Mouse (Mus musculus) heart, adult 11 months (tissue): ENCODE results near the gene Hs3st1.

Experiments
- DNase-seq: peaks from one replicate; pipeline ENCODE4 v3.0.0; 2022

The Hs3st1 gene

DNA sequence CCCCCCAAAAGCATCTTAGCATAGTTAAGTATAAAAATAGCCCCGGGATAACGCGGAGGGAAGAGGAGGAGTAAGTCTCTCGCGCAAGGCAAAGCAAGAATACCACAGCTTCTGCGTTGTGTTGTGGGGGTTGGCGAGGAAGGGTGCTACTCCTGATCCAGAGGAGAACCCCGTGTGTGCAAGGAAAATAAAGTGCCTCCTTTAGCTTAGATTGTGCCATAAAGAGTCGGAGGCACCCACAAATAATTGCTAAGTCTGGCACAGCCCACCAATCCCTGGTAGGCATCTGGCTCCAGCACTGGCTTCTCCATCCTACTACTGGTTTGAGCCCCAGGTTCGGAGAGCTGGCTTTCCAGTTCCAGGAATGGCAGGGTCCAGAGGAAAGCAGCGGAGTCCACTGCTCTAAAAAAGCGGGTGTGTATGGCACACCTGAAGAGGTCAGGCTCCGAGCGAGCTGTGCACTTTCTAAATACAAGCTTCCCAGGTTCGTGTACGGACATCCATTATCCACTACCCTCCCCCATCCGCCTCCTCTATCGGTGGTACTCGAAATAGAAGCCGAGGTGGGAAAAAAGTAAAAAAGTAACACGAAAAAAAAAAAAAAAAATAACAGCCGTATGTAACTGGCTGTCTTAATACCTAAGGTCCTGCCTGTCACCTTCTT is 111.9 kb downstream of the Hs3st1 start:
- peak; percentile 94 for DNase-seq

DNA sequence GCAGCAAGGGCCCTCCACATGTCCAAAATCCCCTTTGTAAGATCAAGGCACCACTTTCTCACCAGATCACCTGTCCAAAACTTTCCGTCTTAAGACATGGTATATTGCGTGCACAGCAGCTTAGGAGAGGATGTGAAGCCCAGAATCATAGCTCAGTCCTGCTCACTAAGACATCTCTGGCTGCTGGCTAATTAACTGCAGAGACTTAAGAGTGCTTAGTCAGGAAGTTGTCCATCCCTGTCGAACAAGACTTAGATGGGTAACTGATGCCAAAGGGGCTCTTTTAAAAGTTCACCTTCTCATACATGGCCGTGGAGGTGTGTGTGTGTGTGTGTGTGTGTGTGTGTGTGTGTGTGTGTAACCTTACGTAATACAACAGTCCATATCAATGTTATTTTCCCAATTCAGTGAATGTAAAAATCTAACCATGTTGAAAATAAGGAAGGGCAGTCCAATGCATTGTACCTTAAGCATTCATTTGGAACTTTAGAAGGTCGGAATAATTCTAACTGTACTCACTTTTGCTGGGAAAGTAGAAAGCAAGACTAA is 113.0 kb downstream of the Hs3st1 start:
- peak; percentile 55 for DNase-seq

DNA sequence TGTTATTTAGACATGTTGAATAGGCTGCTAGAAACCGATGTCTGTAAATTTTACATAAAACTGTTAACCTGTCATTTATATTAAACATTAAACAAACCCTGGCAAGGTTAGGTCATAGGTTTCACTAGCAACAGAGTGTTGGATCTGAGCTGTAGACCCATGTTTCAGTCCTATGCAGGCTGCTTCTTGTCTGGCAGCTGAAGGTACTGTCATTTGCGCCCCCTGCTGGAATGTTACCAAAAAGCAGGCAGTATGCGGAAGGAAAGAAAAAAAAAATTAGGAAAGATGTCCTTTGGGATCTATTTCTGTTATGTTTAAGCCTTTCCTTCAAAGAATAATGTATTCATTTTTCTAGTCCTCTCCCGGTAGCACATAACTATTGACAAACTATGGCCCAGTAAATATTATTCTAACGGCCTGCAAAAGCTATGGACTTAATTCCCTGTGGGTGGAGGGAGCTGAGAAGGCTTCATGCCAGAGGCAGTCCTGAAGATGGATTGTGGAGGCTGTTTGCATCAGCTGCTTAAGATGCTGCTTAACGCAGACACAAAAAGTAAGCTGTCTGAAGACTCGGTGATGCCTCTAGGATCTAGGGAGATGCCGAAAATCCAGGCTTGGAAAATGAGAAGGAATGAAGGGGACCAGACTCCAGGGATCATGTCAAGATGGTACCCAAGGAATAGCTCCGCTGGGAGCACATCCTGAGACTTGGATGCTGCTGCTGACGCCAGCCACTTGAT is 115.7 kb downstream of the Hs3st1 start:
- peak; percentile 88 for DNase-seq

DNA sequence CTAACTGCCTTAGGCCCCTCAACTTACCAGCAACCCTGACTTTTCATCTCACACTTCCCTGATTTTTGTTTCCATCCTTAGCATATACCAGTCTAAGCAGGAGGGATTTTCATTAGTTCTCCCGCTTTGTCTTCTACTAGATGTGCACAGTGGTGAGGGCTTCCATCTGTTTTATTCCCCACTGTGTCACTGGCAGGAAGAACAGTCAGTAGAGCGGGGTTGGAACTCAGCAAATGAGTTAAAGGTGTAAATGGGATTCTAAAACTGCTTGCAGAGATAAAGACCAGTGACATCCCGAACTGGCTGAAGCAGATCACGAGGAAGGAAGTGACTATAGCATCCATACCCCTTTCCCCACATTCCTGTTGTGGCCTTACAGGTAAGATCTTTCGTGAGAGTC is 116.3 kb downstream of the Hs3st1 start:
- peak; percentile 89 for DNase-seq

DNA sequence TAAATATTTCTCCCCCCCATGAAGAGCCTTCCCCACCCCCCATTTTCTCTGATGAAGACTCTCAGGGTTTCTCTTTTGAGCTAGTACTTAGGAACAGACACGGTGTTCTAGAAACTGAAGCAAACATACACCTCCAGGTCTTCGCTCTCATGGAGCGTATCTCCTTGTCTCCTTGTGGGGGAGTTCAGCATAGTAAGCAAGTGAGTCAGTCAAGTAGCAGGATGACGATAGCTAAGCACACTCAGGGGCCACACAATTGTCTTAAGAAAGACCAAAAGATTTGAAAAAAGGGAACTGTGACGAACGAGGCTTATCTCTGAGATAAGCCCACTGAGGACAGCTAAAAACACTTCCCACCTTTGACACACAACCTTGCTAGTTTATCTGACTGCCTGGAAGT is 117.4 kb downstream of the Hs3st1 start:
- DNase-seq = peak; percentile 86

DNA sequence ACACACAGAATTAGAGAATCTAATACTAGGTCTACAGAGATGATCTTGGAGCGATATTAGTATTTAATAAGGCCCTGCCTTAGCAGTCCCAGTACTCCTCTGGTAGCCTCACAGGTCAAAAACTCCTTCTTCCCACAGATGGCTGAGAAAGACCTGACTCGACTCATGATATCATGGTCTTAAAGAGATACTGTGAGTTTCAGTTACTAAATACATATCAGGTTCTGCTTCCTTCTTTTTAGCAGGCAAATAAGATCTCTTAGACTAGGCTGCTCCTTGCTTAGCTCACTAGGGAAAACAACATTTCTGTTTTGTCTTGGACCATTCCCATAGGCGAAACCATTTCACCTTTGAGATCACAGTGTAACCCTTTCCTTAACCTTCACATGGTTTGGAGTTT is 119.2 kb downstream of the Hs3st1 start:
- DNase-seq = no peak

DNA sequence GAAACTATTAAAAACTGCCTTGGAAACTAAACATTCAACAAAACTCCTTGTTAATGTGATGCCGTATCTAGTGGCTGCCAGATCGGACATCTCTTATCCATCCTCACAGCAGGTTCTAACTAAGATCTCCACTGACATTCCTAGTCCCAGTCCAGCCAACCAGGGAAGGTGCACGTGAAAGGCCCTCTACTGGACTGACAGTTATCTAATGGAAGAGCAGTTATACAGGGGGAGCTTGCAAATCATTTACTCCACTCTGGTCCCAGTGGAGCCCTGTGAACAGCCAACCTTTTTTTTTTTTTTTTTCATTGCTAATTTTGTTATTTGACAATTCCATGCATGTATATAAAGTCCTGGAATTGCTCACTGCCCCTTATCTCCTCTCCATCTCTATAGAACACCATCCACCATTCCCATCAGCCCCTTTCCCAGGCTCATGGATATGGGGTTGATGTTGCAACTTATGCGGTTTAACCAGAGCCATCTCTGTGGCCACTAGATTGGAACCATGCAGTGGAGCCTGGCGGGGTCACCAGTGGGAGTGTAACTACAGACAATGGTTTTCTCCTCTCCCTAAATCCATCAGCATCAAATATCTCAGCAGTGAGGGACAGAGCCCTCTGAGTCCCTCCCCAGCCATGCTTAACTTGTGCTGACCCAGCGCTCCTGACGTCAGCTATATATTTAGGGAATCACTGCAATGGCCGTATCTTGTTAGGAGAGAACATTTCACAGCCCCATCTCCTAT is 120.8 kb downstream of the Hs3st1 start:
- DNase-seq = peak; percentile 78

DNA sequence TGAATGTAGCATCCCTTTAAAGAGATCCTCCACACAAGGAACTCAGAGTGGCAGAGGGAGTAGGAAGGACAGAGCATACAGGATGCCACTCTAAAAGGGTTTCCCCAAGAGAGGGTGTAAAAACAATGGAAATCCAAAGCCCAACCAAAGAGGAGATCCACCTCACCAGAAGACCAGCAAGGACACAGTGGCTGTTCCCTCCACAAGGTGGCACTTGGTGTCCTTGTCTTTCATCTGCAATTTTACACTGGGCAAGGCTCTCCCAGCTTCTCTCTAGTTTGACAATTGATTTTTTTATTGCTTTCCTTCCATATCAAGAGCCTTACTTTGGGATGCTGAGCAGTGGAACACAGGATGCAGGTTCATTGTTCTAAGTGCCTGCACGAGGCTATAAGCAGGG is 122.1 kb downstream of the Hs3st1 start:
- DNase-seq = peak; percentile 76

DNA sequence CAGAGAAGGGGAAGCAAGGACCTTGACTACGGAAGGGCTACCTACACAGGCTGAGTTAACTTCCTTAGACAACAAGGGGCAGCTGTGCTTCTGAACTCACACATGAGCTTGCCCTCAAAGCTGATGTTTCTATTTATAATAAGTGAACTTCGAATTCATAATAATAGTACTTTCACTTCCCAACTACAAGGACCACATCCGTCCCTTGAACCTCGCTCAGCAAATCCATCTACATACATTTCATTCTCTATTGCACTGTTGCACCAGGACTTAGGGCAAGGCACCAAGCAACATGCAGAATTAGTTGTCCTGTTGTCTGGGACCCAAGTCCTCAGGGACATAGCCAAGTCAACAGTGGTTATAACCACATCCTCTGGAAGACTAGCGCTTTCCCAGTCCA is 124.4 kb downstream of the Hs3st1 start:
- DNase-seq = peak; percentile 95

DNA sequence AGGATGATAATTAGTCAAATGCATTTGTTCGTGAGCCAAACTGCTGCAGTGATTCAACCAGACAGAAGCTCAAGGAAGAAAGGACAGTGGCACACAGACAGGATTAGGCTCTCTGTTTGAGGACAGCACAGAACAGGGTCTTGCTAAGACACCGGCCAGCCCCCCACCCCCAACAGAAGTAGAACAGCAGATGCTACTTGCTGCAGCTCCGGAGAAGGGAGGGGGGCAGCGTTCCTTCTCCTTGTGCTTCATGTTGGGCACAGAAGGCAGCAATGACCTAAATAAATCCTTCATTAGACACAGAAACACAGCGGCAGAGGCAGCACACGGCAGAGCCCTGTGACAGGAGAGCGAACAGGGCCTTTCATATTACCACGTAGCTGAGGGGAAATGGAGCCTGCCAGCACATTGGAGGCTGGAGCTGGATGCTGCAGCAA is 130.2 kb downstream of the Hs3st1 start:
- no peak for DNase-seq

DNA sequence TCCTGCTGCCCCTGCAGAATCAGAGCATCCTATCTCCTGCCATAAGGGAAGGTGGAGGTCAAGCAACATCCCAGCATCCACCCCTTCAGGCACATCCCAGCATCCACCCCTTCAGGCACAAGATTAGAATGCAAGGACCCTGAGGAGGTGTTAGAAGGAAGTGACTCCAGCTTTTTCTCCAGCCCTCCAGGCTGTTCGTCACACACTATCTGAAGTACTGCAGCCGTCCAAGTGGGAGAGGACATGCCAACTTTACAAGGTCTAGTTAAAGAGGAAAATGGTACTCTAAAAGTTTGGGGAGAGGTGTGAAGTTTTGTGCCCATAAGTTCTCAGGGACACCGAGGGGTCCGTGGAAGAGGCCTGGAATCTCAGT is 131.1 kb downstream of the Hs3st1 start:
- DNase-seq = peak; percentile 93

DNA sequence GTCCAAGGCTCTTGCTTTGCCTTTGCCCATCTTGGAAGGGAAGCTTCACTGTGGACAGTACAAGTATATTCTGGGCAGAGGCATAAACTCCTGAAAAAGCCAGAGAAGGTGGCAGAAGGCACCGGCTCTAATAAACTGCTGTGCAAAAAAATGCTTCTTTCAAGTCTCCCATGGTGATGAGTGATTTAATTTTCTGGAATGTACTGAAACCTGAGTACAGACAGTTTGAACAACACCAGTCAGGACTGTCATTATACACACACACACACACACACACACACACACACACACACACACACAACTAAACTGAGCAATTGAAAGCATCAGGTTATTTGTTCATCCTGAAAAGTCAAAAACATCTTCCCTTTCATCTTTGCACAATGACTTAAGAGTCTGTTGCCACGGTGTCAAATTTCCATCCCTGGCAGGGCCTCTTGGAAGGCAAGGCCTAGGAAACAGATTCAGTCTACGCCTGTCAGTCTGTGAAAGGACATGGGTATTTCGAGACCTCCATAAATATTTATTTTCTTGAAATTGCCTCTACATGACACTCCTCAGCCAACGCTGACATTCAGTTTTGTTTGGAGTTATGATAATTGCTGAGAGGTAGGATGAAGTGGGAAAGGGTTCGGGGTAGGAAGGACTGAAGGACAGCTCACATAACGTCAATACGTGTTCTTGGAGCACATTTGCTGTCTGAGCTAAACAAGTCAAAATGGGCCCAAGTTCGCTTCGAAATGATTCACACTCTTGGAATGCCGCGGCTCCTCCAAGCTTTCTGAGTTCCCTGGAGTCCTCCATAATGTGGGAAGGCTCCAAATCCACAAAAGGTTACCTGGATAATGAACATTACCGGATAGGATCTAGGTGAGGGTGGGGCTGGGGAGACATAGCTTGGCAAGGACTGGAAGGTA is 131.7 kb downstream of the Hs3st1 start:
- DNase-seq = peak; percentile 93

DNA sequence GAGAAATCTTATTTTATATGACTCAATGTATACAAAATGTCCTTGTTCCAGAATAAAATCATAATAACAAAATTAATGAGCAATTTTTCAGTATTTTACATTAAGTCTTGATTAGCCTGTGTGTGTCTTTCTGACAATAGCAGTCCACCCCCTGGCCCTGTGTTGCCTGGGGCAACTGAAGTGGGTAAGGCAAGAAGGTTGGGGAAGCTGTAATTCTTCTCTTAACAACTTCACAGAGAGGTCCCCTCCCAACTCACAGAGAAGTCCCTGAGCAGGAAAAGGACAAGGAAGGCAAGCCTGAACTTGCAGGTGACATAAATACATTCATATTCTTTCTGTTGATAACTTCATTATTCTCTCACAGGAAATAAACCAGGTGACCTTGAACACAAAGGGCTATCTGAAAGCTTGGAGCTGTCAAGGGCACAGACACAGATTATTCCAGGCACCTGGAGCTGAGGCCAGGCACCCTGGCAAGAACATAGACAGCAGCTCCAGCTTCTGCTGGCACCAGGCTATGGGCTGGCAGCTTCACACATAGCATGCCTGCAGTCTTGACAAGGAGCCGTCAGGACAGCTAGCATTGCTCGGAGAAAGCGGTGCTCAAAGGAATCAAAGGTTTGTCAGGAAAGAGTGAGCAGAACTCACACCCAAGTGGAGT is 134.9 kb downstream of the Hs3st1 start:
- peak; percentile 96 for DNase-seq

DNA sequence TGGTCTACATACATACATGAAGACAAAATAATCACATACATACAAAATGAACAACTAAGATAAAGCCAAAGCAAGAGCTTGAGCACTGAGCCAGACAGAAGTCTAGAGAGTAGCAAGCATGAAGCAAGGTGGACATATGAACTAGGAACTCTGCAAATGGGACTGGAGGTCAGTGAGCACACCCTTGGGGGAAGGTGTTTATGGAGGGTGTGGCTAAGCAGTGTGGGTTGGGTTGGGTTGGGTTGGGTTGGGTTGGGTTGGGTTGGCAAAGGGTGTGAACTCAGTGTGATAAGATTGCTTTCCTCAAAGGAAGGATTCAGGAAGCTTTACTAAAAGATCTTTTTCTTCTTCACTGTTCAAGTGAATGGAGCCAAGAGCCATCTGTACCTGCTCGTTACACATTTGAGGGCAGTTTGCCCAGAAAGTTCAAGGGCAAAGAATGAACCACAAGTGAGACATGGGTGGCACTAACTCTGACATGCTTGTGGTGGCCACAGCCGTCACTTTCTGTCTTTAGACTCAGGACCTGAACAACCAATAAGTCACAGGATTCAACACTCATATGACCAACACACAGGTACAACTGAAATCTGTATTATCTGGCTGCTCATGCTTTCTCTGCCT is 137.8 kb downstream of the Hs3st1 start:
- peak; percentile 60 for DNase-seq

DNA sequence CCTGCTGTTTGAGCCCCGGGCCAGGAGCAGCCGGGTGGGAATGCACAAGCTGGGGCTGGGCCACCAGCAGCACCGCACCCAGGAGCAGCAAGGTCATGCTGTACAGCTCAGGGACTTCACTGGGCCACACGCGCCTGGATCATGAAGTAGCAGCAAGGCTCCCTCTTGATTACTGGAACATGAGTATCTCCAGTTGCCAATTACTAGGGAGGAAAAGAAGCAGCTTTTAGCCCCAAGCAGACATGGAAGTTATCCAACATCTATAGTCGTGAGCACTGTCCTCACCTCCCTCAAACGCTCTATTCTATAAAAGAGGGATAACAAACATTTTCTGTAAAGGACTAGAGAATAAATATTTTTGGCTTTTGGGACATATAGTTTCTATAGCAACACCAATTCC is 140.1 kb downstream of the Hs3st1 start:
- no peak for DNase-seq

DNA sequence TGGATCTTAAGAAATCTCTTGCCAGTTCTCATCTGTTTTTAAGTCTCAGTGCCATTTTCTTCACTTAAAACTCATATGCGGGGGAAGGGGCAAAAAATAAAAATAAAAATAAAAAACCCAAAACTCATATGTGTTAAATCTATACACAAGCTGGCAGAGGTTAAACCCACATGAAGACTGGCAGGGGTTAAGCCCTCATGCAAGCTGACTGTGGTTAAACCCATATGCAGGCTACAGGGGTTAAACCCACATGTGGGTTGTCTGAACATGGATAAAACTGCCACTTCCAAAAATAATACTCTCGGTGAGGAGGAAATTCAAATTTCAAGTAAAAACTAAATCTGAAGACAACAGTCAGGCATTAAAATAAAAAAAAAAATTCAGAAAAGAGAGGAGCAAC is 141.7 kb downstream of the Hs3st1 start:
- DNase-seq = no peak

DNA sequence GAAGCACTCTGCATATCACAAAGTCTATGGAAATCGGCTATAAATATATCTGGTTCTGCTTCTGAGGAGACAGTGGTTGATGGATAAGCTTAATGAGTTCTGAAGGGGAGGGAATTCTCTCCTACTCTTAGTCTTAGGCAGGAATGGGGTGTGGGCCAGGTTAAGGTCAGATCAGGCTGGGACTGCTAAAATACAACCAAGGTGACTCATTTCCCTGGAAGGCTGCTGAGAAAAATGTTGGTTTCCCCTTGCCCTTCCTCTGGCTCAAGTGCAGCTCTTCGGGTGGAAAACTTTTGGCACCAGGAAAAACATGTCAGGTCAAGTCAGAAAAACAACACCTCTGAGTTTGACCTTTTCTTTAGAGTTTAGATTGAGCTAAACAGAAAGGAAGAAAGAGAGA is 143.0 kb downstream of the Hs3st1 start:
- peak; percentile 92 for DNase-seq

DNA sequence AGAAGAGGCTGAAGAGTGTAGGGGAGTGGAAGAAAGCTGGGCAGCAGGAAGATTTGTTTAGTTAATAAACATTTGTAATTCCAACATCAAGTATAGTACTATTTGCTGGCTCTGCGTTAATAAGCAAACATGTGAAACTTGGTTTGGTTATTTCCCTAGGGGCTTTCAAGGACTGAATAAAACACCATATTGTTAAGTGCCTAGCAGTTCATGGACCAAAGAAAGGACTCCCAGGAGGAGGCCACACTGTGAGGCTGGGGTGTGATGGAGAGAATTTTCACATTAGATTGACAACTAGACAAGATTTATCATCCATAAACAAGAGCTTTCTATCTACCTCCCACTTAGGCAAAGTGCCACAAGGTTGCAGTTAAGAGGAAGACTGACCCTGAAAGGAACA is 147.0 kb downstream of the Hs3st1 start:
- no peak for DNase-seq

DNA sequence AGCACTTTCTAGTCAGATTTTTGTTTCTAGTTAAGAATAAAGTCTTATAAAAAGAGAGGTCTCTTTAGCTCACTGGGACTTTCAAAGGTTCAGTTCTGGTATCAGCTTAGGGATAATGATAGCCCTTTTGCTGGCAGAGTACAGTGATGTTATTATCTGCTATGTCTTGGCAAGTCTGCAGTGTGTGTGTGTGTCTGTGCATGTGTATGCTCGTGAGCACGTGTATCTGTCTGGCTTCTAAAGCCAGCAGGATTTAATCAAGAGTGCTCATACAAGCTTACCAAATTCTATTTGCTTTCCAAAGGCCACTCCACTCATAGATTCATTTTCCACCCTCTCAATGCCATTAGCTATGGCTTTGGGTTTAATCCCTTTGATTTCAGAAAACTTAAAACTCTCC is 160.5 kb downstream of the Hs3st1 start:
- no peak for DNase-seq
